Mouse (Mus musculus) adrenal gland, adult (tissue): Measurements from ENCODE around the gene Ptbp2.

Experiments used
- DNase-seq, 2 experiments: peaks; one replicate each; pipeline ENCODE4 v3.0.0; 2022 to 2023; ENCODE audit warnings: low spot score in 1 of 2; ENCODE audit not compliant: inconsistent age in 2 of 2

Ptbp2 gene

GRCm38 (mm10) chr3:119701467-119701866, 82.8 kb downstream of the Ptbp2 start:
- no peak for DNase-seq

GRCm38 (mm10) chr3:119684741-119685140, 99.5 kb downstream of the Ptbp2 start:
- DNase-seq = no peak
